Mouse (Mus musculus) gastrocnemius, postnatal 10 days (tissue): Measurements from ENCODE around the gene Hist1h2bh. TPM values are rescaled to one million over a fixed set of nuclear protein-coding genes. Genes with fewer than 3 reads are reported as not detected.

ENCODE experiments used
- DNase-seq: peaks from one replicate; pipeline ENCODE4 v3.0.0; 2021; ENCODE audit warnings: mixed read lengths
- total RNA-seq, 2 experiments: library from RNA; stranded (reverse); gene quantifications; 2 replicates each; pipeline ENCODE4 v1.2.3; 2021

Hist1h2bh gene
- total RNA-seq, 2 experiments from 2014 or later, result 11.8 to 13.3 TPM

DNA sequence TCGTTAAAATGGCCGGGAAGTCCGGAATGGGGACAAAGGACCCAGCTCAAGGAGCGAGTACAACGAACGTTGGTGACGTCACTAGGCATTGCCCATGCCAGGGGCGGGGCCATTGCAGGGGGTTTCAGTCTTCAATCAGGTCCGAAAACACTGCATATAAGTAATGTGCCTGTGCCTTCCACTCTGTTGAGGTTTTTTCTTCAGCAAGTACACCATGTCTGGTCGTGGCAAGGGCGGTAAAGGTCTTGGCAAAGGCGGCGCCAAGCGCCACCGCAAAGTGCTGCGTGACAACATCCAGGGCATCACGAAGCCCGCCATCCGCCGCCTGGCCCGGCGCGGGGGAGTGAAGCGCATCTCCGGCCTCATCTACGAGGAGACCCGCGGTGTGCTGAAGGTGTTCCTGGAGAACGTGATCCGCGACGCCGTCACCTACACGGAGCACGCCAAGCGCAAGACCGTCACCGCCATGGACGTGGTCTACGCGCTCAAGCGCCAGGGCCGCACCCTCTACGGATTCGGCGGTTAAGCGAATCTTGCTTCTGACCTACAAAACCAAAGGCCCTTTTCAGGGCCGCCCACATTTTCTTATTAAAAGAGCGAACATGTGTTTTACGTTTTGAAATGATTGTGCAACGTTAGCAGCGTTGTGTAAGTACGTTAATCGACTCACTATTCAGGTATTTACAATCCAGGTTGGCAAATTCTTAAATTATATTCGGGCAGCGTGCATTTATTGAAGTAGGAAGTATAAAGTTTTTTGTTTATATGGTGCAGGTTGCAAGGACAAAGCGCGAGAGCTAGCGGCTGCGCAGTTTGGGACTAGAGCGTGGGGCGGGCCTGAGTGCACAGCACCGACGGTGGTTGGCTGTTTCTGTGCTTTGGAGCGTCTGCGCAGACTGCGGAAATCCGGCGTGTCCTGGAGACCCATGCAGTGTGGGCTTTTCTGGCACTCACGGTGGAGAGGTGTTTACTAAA lies 12.0 kb downstream of the Hist1h2bh start, which contains the start of gene Hist1h4h:
Hist1h4h (plus strand) TSS at position 150 of the 975 bp plus-strand sequence.
- DNase-seq, result peak; percentile 86

- DNase-seq, result peak; percentile 47
These were observed 12.9 kb downstream of the Hist1h2bh start for GRCm38 (mm10) chr13:23530181-23530900.

- no peak for DNase-seq
These were observed 13.6 kb downstream of the Hist1h2bh start for GRCm38 (mm10) chr13:23529480-23530165.

- no peak for DNase-seq
These were observed 14.2 kb downstream of the Hist1h2bh start for GRCm38 (mm10) chr13:23529005-23529404.

DNA sequence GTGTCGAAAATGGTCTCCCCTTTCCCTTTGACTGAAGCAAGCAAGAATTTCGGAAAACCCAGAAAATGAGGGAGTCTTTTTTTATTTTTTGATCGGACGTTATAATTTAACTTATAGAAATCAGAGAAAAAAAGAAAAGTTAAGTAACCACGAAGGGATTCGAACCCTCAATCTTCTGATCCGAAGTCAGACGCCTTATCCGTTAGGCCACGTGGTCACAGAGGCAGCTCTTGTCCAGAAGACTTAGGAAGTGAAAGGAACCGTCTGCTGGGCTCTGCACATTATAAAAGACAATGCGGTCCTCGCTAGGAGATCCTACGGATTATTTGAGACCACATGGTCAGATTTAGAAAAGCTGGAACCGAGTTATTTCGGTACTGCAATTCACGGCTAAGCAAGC lies 16.9 kb downstream of the Hist1h2bh start:
- peak; percentile 87 for DNase-seq

- DNase-seq, result no peak
These were observed 17.3 kb downstream of the Hist1h2bh start for GRCm38 (mm10) chr13:23525901-23526300.

- DNase-seq, result peak; percentile 76
These were observed 18.5 kb downstream of the Hist1h2bh start for GRCm38 (mm10) chr13:23524654-23525053.

- DNase-seq, result no peak
These were observed 19.2 kb downstream of the Hist1h2bh start for GRCm38 (mm10) chr13:23523976-23524375.

DNA sequence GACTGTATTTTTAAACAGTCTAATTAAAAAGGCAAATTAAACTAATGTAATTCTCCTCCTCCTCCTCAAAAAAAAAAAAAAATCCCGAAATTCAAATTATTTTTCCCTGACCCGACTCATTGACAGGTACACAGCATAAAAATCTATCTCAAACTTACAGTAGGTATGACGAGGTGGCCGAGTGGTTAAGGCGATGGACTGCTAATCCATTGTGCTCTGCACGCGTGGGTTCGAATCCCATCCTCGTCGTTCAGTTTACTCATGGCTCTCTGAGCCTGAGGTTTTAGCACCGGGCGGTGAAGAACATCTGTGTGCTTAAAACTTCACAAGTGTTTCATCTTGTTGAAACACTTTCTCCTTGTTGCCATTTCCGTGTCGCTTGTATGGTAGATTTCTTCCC lies 21.5 kb downstream of the Hist1h2bh start:
- peak; percentile 56 for DNase-seq

- DNase-seq, result peak; percentile 52
These were observed 23.8 kb downstream of the Hist1h2bh start for GRCm38 (mm10) chr13:23519416-23519815.

DNA sequence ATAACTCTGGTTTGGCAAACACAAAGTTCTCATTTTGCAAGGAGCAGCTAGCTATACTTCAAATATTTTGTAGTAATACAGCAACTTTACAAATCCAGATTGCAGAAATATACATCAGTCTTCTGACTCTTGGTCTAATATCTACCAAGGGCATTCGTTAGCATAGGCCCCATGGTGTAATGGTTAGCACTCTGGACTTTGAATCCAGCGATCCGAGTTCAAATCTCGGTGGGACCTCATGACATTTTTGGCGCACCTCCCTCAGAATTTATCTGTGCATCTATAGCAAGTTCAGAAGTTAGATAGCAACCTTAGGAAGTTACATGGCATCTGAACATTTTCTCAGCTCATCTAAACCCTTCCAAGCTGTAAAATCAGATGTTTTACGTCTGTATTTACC lies 24.3 kb downstream of the Hist1h2bh start:
- DNase-seq, result peak; percentile 53

- no peak for DNase-seq
These were observed 24.9 kb downstream of the Hist1h2bh start for GRCm38 (mm10) chr13:23518295-23518603.

DNA sequence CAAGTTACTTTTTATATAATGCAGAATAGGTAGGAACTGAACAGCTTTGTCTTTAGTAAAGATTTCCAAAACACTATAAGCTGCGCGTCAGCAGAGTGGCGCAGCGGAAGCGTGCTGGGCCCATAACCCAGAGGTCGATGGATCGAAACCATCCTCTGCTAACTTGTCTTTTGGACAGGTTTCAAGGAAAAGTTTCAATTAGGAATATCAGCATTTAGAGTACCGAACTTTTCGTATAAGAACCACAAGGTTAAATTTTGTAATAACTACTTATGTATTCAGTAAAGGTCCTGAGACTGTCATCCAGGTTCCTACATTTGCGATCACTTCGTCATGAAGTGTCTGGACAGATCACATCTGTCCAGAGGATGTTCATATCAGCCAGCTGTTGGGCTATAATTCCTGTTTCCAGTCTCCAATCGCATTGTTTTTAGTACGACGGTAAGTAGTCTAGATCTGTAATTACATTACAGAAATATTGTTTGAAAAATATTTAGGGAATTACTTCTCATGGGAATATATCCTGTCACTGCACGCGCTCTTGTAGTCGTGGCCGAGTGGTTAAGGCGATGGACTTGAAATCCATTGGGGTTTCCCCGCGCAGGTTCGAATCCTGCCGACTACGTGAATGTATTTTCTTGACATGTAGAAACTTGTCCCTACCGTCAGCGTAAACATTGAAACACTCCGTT lies 25.4 kb downstream of the Hist1h2bh start:
- DNase-seq, result peak; percentile 76

- DNase-seq, result peak; percentile 75
These were observed 26.2 kb downstream of the Hist1h2bh start for GRCm38 (mm10) chr13:23516822-23517602.

DNA sequence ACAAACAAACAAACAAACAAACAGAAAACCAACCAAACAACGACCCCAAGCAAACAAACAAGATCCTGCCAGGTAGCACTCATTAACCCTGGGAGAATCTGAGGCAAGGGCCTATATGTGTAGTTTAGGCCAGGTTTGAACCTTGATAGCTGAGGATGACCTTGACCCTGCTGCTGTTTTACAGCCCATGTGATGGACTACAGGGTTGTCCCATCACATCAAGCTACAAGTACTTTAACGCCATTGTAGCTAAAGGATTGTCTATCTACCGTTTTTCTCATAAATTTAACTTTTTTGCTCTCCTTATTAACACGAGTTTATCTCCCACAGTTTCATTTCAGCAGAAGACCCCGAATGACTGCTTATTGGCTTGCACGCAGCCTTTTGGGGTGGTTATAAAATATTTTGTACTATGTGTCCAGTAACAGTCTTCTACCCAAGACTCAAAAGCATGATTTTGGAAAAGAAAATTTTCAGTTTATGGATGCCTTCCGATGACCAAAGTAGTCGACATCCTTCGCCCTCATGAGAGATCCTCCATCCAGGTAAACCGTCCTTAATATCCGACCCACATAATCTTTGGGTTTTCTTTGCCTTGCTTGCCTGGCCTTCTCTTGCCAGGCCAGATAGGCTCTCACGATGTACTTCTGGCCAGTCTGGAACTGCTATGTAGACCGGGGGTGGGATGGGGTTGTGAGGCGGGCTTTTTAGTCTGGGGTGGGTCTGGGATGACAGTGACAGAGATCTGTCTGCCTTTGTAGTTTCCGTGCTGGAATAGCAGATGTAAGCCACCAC lies 27.2 kb downstream of the Hist1h2bh start:
- DNase-seq, result no peak

DNA sequence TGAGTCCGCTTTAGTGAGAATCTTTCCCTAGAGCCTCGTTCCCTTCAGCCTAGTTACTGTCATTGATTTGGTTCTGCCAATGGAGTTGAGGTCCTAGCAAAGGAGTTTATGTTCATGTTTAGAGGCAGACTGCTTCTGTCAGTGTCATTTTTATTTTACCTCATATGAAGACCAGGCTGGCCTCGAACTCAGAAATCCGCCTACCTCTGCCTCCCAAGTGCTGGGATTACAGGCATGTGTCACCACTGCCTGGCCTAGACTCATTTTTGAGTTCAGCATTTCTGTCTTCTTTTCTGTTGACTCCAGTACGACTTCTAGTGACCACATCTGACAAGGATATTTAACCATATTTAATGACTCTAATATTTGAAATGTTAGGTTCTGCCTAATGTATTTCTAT lies 27.9 kb downstream of the Hist1h2bh start:
- DNase-seq, result no peak

DNA sequence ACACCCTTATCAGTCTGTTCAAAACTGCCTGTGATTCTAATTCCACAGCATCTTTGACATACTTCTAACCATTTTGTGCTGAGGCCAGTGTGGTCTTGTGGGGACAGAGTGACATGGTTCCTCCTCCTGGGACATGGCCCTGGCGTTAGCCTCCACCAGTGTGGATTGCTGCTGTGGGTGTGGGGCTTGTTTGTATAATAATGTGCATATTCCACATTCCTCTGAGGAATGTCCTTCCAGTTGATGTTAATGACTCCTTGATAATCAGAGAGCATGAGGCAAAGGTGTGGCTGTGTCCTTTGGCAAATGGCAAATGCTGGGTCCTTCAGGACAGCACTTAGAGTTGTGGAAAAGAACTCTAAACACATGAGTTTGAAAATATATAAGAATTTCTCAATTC lies 29.7 kb downstream of the Hist1h2bh start:
- DNase-seq, result no peak

DNA sequence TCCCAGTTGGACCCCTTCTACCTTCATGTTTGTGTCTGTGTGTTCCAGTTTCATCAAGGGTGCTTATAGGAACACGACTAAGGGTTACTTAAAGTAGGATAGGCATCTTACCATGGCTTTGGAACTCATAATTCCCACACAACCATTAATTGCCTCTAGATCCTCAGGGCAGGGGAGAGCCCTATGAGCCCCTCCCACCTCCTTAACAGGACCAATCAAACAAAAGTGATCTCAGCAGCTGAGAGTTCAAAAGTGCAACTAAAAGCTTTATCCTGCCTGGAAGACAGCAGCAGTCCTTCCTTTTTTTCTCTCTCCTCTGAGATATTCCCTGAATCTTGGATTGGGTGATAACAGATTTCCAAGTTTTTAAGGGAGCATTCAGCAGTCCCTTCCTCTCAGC lies 33.1 kb downstream of the Hist1h2bh start:
- no peak for DNase-seq

GRCm38 (mm10) chr13:23506819-23507515 lies 36.2 kb downstream of the Hist1h2bh start:
- DNase-seq, result no peak

- DNase-seq, result peak; percentile 12
These were observed 36.8 kb downstream of the Hist1h2bh start for GRCm38 (mm10) chr13:23506351-23506750.
